Mouse (Mus musculus): ENCODE results near the gene Zan.

- TF ChIP-seq CTCF (IDR thresholded peaks at IDR 0.05; ENCODE audit: low read depth) = no peak
- no peak for TF ChIP-seq EP300 (IDR thresholded peaks at IDR 0.05; ENCODE audit: low read depth)
These were observed 141.8 kb downstream of the Zan start for GRCm38 (mm10) chr5:137335066-137335465.

Measured in liver, embryonic 14.5 days (tissue).